Mouse (Mus musculus) thymus, adult 2 months (tissue): Measurements from ENCODE around the gene Ociad1.

Experiments
- CTCF ChIP-seq: fragments of 200-500 bp; IDR thresholded peaks from 2 replicates; pipeline ENCODE4 v1.5.1; 2012; ENCODE audit warnings: mild to moderate bottlenecking, control low read depth, low read length, moderate library complexity, borderline replicate concordance; ENCODE audit not compliant: control insufficient read depth, poor library complexity, insufficient read depth; ENCODE audit errors: extremely low read depth
- POLR2A ChIP-seq: fragments of 200-500 bp; IDR thresholded peaks from 2 replicates; pipeline ENCODE4 v1.6.1; 2012; ENCODE audit warnings: mild to moderate bottlenecking, low read length, control low read depth, moderate library complexity; ENCODE audit not compliant: control insufficient read depth, poor library complexity, insufficient read depth; ENCODE audit errors: extremely low read depth

DNA sequence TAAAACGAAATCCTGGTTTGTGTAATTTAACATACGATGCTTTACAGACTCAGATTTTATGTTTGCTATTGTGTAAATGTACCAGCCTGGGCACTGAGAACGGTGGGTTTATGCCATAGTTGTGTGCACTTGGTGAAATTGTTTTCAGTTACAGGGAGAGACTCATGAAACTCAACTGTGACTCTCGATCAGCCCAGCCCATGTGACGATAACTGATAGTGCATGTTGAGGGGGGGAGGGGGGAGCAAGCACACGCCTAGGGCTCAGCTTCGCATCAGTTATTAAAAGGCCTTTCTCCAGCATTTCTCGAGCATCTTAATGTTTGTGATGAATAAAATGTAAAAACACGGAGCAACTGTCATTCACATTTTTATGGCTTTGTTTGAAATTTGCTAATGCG, 21.0 kb downstream of the Ociad1 start:
- TF ChIP-seq POLR2A = no peak
- no peak for TF ChIP-seq CTCF
